In genomic region chr1:135405356-135405755, GRCm38 (mm10) we compare ENCODE assay signal across 20 mouse cellular contexts. TPM values are rescaled to one million over a fixed set of nuclear protein-coding genes. Genes with fewer than 3 reads are reported as not detected.
"Had no signal": no experiment of that assay in that cellular context is flagged by ENCODE, and none has a peak within 500 bp of the region (broad histone marks: within the 10 kb centered on the region; RNA-seq: fewer than 3 reads in every experiment).

No protein-coding gene starts in this region.

- H3K9ac ChIP-seq: lung, embryonic 14.5 days; neural tube, embryonic 13.5 days; neural tube, embryonic 15.5 days had no signal

- H3K4me1 ChIP-seq: midbrain, embryonic 10.5 days; neural tube, embryonic 13.5 days; neural tube, embryonic 15.5 days had no signal

- ATAC-seq: midbrain, embryonic 16.5 days had no signal

- DNase-seq: lung, adult 18-20 months; lung, embryonic 14.5 days; lung, postnatal 10 days; lung, postnatal 4 days; midbrain, embryonic 14.5 days; retina, postnatal 1 day; right cerebral cortex, adult 18-20 months; right cerebral cortex, postnatal 25 days; right cerebral cortex, postnatal 4 days; spleen, adult 18-20 months; thymus, adult 18-20 months; thymus, postnatal 14 days; thymus, postnatal 36 days had no signal

- H3K27ac ChIP-seq: midbrain, embryonic 10.5 days; neural tube, embryonic 13.5 days; neural tube, embryonic 15.5 days had no signal

- H3K9me3 ChIP-seq: midbrain, embryonic 10.5 days; neural tube, embryonic 13.5 days; neural tube, embryonic 15.5 days had no signal

- H3K27me3 ChIP-seq: neural tube, embryonic 13.5 days; neural tube, embryonic 15.5 days had no signal

- H3K4me3 ChIP-seq: midbrain, embryonic 10.5 days; myocyte; neural tube, embryonic 13.5 days; neural tube, embryonic 15.5 days had no signal

RNA-seq across cellular contexts. Expression of gene Shisa4, which starts 30.3 kb away (rescaled TPM):
- total RNA-seq: megakaryocyte, adult 5-6 weeks; megakaryocyte-erythroid progenitor cell, adult 5-6 weeks had no signal
